In the genomic region with DNA sequence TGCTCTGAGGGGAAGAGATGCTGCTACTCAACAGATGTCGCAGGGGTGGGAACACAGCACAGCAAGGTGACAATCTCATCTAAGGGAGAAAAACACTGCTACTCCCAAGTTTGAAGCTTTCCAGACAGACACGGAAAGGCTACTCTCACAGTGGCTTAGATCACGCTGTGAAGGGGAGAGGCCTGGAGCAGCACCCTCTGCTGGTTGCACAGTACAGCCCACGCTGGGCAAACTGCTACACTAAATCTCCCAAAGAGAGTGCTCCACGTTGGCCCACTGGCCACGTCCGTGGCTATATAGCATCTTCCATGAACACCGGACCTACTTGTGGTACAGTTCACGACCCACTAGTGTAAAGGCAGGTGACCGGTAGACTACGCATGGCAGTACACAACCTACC, we compare ENCODE assay signal across 17 mouse cellular contexts. TPM values are rescaled to one million over a fixed set of nuclear protein-coding genes. Genes with fewer than 3 reads are reported as not detected.
DNase-seq lines count a peak whose midpoint lies in the region; ATAC-seq and TF ChIP-seq lines count a peak whose summit lies in the region.
"Had no signal": no experiment of that assay in that cellular context is flagged by ENCODE, and none has a peak within 500 bp of the region (broad histone marks: within the 10 kb centered on the region; RNA-seq: fewer than 3 reads in every experiment).

No protein-coding gene starts in this region.

- H3K27me3 ChIP-seq in cerebellum, adult 2 months (ENCODE audit: control insufficient read depth, insufficient read depth, low read length), result no peaks in the 10 kb centered on the region
- H3K27me3 ChIP-seq in kidney, postnatal 0 days (ENCODE audit: insufficient read depth, low read length), result no peaks in the 10 kb centered on the region
- H3K27me3 ChIP-seq in stomach, postnatal 0 days (ENCODE audit: control insufficient read depth, insufficient read depth, low read length), result no peaks in the 10 kb centered on the region
- H3K27me3 ChIP-seq: CH12.LX; heart, embryonic 15.5 days; neural tube, embryonic 15.5 days; stomach, embryonic 15.5 days had no signal

- H3K9me3 ChIP-seq in kidney, postnatal 0 days (replicated peaks; ENCODE audit: low read length), result no peaks in the 10 kb centered on the region
- no peaks in the 10 kb centered on the region for H3K9me3 ChIP-seq in stomach, postnatal 0 days (ENCODE audit: control insufficient read depth, low read length)
- H3K9me3 ChIP-seq: embryonic facial prominence, embryonic 10.5 days; heart, embryonic 15.5 days; neural tube, embryonic 15.5 days; stomach, embryonic 15.5 days had no signal

- no peak; the same call in 1 of the 2 replicates for TF ChIP-seq CTCF in cerebellum, adult 2 months (IDR thresholded peaks at IDR 0.05; ENCODE audit: borderline replicate concordance, insufficient read depth, low read depth, low read length)
- peak; percentile 37; the same call in 1 of the 2 replicates for TF ChIP-seq CTCF in kidney, postnatal 0 days (IDR thresholded peaks at IDR 0.05; ENCODE audit: low read depth)
- TF ChIP-seq CTCF in stomach, postnatal 0 days (IDR thresholded peaks at IDR 0.05; ENCODE audit: low read depth), result peak; percentile 46

- 82% methylated on average over 11 of the region's 11 CpGs for WGBS in cerebellum, adult 2 months
- 83% methylated on average over 11 of the region's 11 CpGs for WGBS in kidney, postnatal 0 days
- WGBS in stomach, postnatal 0 days, result 85% methylated on average over 11 of the region's 11 CpGs

- no peak for ATAC-seq in kidney, postnatal 0 days (replicated peaks; ENCODE audit: low FRiP score, low read depth)
- no peak for ATAC-seq in stomach, postnatal 0 days (ENCODE audit: low FRiP score, low TSS enrichment)

- no peak for TF ChIP-seq EP300 in stomach, postnatal 0 days (optimal IDR thresholded peaks at IDR 0.05)

- peaks cover 51% of the 10 kb centered on the region for H3K36me3 ChIP-seq in kidney, postnatal 0 days (ENCODE audit: insufficient read depth, low read length)
- H3K36me3 ChIP-seq in stomach, postnatal 0 days (ENCODE audit: control insufficient read depth, insufficient read depth, low read length), result peaks cover 3% of the 10 kb centered on the region; the same call in 1 of the 2 replicates

- no peak overlapping the region for H3K27ac ChIP-seq in cerebellum, adult 2 months (ENCODE audit: insufficient read depth, low read length)
- H3K27ac ChIP-seq in kidney, postnatal 0 days, result no peak overlapping the region
- H3K27ac ChIP-seq in stomach, postnatal 0 days (replicated peaks), result no peak overlapping the region
- H3K27ac ChIP-seq: embryonic facial prominence, embryonic 10.5 days; heart, embryonic 15.5 days; neural tube, embryonic 15.5 days; stomach, embryonic 15.5 days had no signal

- H3K4me3 ChIP-seq in cerebellum, adult 2 months (replicated peaks; ENCODE audit: insufficient read depth, low read depth, low read length), result no peak overlapping the region
- no peak overlapping the region for H3K4me3 ChIP-seq in kidney, postnatal 0 days (replicated peaks; ENCODE audit: low read depth, low read length)
- H3K4me3 ChIP-seq in stomach, postnatal 0 days (ENCODE audit: low read depth, low read length), result no peak overlapping the region
- H3K4me3 ChIP-seq: embryonic facial prominence, embryonic 10.5 days; heart, embryonic 15.5 days; neural tube, embryonic 15.5 days; stomach, embryonic 15.5 days had no signal

- H3K4me2 ChIP-seq in kidney, postnatal 0 days (ENCODE audit: low read length), result no peak overlapping the region
- H3K4me2 ChIP-seq in stomach, postnatal 0 days (replicated peaks; ENCODE audit: low read depth), result no peak overlapping the region
- H3K4me2 ChIP-seq: heart, embryonic 15.5 days; neural tube, embryonic 15.5 days; stomach, embryonic 15.5 days had no signal

- no peak overlapping the region for H3K9ac ChIP-seq in kidney, postnatal 0 days (ENCODE audit: low read depth, low read length)
- no peak overlapping the region for H3K9ac ChIP-seq in stomach, postnatal 0 days (ENCODE audit: low read length)
- H3K9ac ChIP-seq: heart, embryonic 15.5 days; neural tube, embryonic 15.5 days; stomach, embryonic 15.5 days had no signal

- no peak for TF ChIP-seq POLR2A in cerebellum, adult 2 months (IDR thresholded peaks at IDR 0.05; ENCODE audit: borderline replicate concordance, insufficient read depth, low read length)

- peak; percentile 12 for DNase-seq in cerebellum, adult 9-10 months
- no peak for DNase-seq in cerebellum, adult 2 months
- DNase-seq in kidney, postnatal 0 days (ENCODE audit: low spot score), result no peak
- DNase-seq in kidney, postnatal 4 days, result no peak
- DNase-seq in right cerebral cortex, postnatal 25 days, result peak; percentile 23
- no peak for DNase-seq in right cerebral cortex, postnatal 14 days
- DNase-seq in stomach, postnatal 0 days (ENCODE audit: low spot score), result no peak
- no peak for DNase-seq in kidney, postnatal 10 days
- DNase-seq: adrenal gland, adult 2 months; lung, postnatal 10 days; spleen, adult 18-20 months; thymus, postnatal 25 days had no signal

- H3K4me1 ChIP-seq in cerebellum, adult 2 months (ENCODE audit: control insufficient read depth, insufficient read depth, low read length), result peaks cover 31% of the 10 kb centered on the region
- no peaks in the 10 kb centered on the region for H3K4me1 ChIP-seq in kidney, postnatal 0 days (replicated peaks; ENCODE audit: insufficient read depth, low read length)
- H3K4me1 ChIP-seq in stomach, postnatal 0 days (replicated peaks; ENCODE audit: control insufficient read depth, insufficient read depth), result no peaks in the 10 kb centered on the region
- H3K4me1 ChIP-seq: embryonic facial prominence, embryonic 10.5 days; heart, embryonic 15.5 days; stomach, embryonic 15.5 days had no signal

RNA-seq across cellular contexts. Expression of a gene that starts 16.2 kb away (rescaled TPM):
- 119 and 127 TPM in 2 replicates for polyA plus RNA-seq in cerebellum, adult 2 months (2012; rRNA removed)
- polyA plus RNA-seq in kidney, postnatal 0 days (2015; fragmentation: Nextera tagmentation; extraction: Ambion mirVana), result 69.3 and 69.5 TPM in 2 replicates
- polyA plus RNA-seq in stomach, postnatal 0 days (2015; fragmentation: Nextera tagmentation; extraction: Ambion mirVana), result 42.2 and 46.9 TPM in 2 replicates

RNA-seq across cellular contexts. Expression of a gene that starts 20.2 kb away (rescaled TPM):
- polyA plus RNA-seq in cerebellum, adult 2 months (2012; rRNA removed), result 43.6 and 47.0 TPM in 2 replicates
- 16.1 and 19.8 TPM in 2 replicates for polyA plus RNA-seq in kidney, postnatal 0 days (2015; fragmentation: Nextera tagmentation; extraction: Ambion mirVana)
- 23.1 and 24.2 TPM in 2 replicates for polyA plus RNA-seq in stomach, postnatal 0 days (2015; fragmentation: Nextera tagmentation; extraction: Ambion mirVana)

Comparison
In these comparisons a context has a peak if more than half of its experiments do, and no peak if none do; other contexts are left out.
1. DNase-seq: peak in cerebellum, adult 9-10 months (single experiment) and right cerebral cortex, postnatal 25 days (single experiment); none in cerebellum, adult 2 months (0 of 2), kidney, postnatal 0 days (single experiment), kidney, postnatal 4 days (0 of 2), right cerebral cortex, postnatal 14 days (single experiment), stomach, postnatal 0 days (single experiment) and kidney, postnatal 10 days (single experiment).